Mouse (Mus musculus): ENCODE measurements at regions not wholly inside any gene's neighbourhood (a gene's known extent, or its start where the extent isn't known, plus 50 kb on each side); places are given as distances from the start of the nearest gene placed in this dataset.

- no peak for TF ChIP-seq CTCF (IDR thresholded peaks at IDR 0.05; ENCODE audit: borderline replicate concordance, control insufficient read depth, extremely low read depth, insufficient read depth, low read length, poor library complexity)
- TF ChIP-seq POLR2A (IDR thresholded peaks at IDR 0.05; ENCODE audit: control insufficient read depth, extremely low read depth, insufficient read depth, low read length, poor library complexity), result no peak
Measured at GRCm38 (mm10) chr17:7548456-7548855, 163.2 kb upstream of the Unc93a2 start.

Measured in thymus, adult 2 months (tissue).